Mouse (Mus musculus) mammary gland, adult 2 months (tissue): ENCODE measurements around the gene Mtm1. TPM values are rescaled to one million over a fixed set of nuclear protein-coding genes. Genes with fewer than 3 reads are reported as not detected.

Experiments used
- polyA plus RNA-seq: library from polyadenylated mRNA; depleted of rRNA; stranded (reverse); fragments of >200 nt; gene quantifications from 2 replicates; pipeline ENCODE4 v1.2.3, GENCODE M21; 2012; ENCODE audit warnings: low replicate concordance; rRNA removed

Mtm1 gene
- 1.5 and 4.6 TPM in 2 replicates for polyA plus RNA-seq

DNA sequence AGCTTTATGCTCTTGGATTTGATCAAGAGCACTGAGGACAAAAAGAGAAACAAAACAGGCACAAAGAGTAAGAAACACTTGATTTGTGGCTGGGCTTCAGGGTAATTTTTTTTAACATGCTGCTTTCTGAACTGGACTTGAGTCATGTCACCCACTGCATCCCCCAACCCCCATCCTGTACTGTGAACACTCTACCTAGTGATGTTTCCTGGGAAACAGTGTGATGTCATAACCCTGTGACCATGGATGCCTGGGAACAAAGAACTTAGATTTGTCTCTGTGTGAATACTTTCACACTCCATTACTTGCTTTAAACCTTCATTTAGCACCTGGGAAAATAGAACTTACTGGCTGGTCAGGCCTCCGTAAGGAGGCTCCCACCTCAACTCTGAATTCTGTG is at the start of gene Mtm1:
Gene Mtm1 (plus strand): TSS at position 301 of the 400 bp plus-strand sequence.

DNA sequence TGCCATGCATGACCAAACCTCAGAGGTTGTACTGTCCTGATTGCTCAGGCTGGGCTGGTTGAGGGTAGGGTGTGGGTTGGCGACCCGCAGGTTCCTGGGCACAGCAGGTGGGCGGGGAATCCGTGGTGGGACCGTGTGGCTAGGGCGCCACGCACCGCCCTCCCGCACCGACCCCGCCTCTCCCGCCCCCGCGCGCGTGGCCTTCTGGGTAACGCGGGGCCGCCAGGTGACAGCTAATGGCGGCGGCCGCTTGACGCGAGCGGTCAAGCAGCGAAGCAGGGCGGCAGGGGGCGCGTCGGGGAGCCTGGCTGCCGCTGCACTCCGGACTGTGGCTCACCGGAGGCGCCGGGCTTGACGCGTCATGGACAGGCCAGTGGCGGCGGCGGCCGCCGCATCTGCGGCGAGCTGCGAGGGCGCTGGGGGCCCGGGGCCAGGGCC is 154.0 kb downstream of the Mtm1 start, which contains the start of gene Mtmr1:
Gene Mtmr1 (plus strand): TSS at position 207 of the 438 bp plus-strand sequence.

Other genes starting within 250 kb of the Mtm1 start
- gene Mamld1, start 160.5 kb upstream of the Mtm1 start, polyA plus RNA-seq = 3.1 TPM in 2 replicates
- 7.6 and 16.6 TPM in 2 replicates for gene Mtmr1, start 154.0 kb downstream of the Mtm1 start, polyA plus RNA-seq